Mouse (Mus musculus) right cerebral cortex, adult 2 months (tissue): ENCODE data around the gene Nxph1.

ENCODE experiments used
- DNase-seq, 2 experiments: peaks; one replicate each; pipeline ENCODE4 v3.0.0; 2021 to 2022; ENCODE audit warnings: low spot score in 2 of 2

Nxph1 gene

GRCm38 (mm10) chr6:9124321-9124914 is 176.2 kb downstream of the Nxph1 start:
- DNase-seq: no peak

GRCm38 (mm10) chr6:9133589-9134279 is 185.5 kb downstream of the Nxph1 start:
- DNase-seq: no peak

- DNase-seq: no peak
Observed at GRCm38 (mm10) chr6:9147966-9148365, 199.7 kb downstream of the Nxph1 start.

- no peak for DNase-seq
Observed at GRCm38 (mm10) chr6:9149791-9150190, 201.6 kb downstream of the Nxph1 start.

GRCm38 (mm10) chr6:9159191-9159590 is 211.0 kb downstream of the Nxph1 start:
- DNase-seq: no peak

- no peak for DNase-seq
Observed at GRCm38 (mm10) chr6:9182477-9182876, 234.2 kb downstream of the Nxph1 start.

GRCm38 (mm10) chr6:9210730-9211129 is 262.5 kb downstream of the Nxph1 start:
- no peak for DNase-seq

- DNase-seq: no peak
Observed at GRCm38 (mm10) chr6:9220724-9221453, 272.7 kb downstream of the Nxph1 start.

- peak in 1 of 2 experiments; percentile 7 for DNase-seq
Observed at GRCm38 (mm10) chr6:9234802-9235201, 286.6 kb downstream of the Nxph1 start.

- no peak for DNase-seq
Observed at GRCm38 (mm10) chr6:9267998-9268397, 319.8 kb downstream of the Nxph1 start.
